Mouse (Mus musculus) heart, postnatal 0 days (tissue): ENCODE results near the gene Zfp410.

Experiments
- CTCF ChIP-seq: IDR thresholded peaks from 2 replicates; pipeline ENCODE4 v1.5.1; 2016; ENCODE audit warnings: antibody characterized with exemption, control low read depth, low read depth
- EP300 ChIP-seq: IDR thresholded peaks from 2 replicates; pipeline ENCODE4 v1.6.1; 2016; ENCODE audit warnings: antibody characterized with exemption, low read depth

DNA sequence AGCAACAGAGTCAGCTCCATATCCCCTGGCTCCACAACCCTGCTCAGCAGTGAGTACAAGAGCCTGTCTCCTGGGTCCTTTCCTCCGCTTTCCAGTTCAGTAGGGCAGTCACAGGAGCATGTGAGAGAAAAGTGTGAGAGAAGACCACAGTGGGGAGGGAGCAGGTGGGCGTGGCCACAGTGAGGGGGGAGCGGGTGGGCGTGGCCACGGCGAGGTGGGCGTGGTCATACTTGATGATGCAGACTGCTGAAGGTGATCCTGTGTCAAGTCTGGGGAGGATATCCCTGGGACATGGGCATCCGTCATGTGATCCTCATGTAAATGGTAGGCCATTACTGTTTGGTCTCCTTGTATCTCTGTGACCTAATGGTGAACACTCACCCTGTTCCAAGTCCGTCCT lies 50.3 kb downstream of the Zfp410 start:
- TF ChIP-seq CTCF (no peak), EP300 (no peak)
